Mouse (Mus musculus) forebrain, embryonic 10.5 days (tissue): ENCODE results near the gene Neb. TPM values are rescaled to one million over a fixed set of nuclear protein-coding genes. Genes with fewer than 3 reads are reported as not detected.

Source experiments
- DNase-seq: peaks from one replicate; pipeline ENCODE4 v3.0.0-alpha.2; 2017; ENCODE audit warnings: low spot score; ENCODE audit errors: extremely low spot score
- H3K27ac ChIP-seq: fragments of 300-500 bp; sonication (generic); 2 replicates; pipeline ENCODE4 v1.5.1; 2016; ENCODE audit warnings: mild to moderate bottlenecking
- H3K27me3 ChIP-seq: fragments of 300-500 bp; sonication (generic); 2 replicates; pipeline ENCODE4 v1.6.1; 2016; ENCODE audit warnings: mild to moderate bottlenecking; ENCODE audit not compliant: poor library complexity, severe bottlenecking
- H3K36me3 ChIP-seq: fragments of 300-500 bp; sonication (generic); replicated peaks from 2 replicates; pipeline ENCODE4 v1.6.1; 2016; ENCODE audit warnings: mild to moderate bottlenecking, moderate library complexity
- H3K4me1 ChIP-seq: fragments of 300-500 bp; sonication (generic); 2 replicates; pipeline ENCODE4 v1.6.1; 2016
- H3K4me3 ChIP-seq: fragments of 300-500 bp; sonication (generic); 2 replicates; pipeline ENCODE4 v1.5.1; 2016; ENCODE audit warnings: mild to moderate bottlenecking, moderate library complexity
- H3K9me3 ChIP-seq: fragments of 300-500 bp; sonication (generic); 2 replicates; pipeline ENCODE4 v1.6.1; 2016; ENCODE audit warnings: mild to moderate bottlenecking, moderate library complexity
- WGBS: fragments of 180-500 bp; shearing (Covaris S2); methylation state at CpG from one replicate; pipeline ENCODE4 v1.1.7; 2016; 5-methylcytosine and 5-hydroxymethylcytosine counted together
- polyA plus RNA-seq: library from polyadenylated mRNA; unstranded; fragments of >200 nt; fragmentation: Nextera tagmentation; extraction: Ambion mirVana; gene quantifications from 2 replicates; pipeline ENCODE4 v1.2.1, GENCODE M21; 2016

Neb gene
- 0.12 and 0.31 TPM in 2 replicates for polyA plus RNA-seq

DNA sequence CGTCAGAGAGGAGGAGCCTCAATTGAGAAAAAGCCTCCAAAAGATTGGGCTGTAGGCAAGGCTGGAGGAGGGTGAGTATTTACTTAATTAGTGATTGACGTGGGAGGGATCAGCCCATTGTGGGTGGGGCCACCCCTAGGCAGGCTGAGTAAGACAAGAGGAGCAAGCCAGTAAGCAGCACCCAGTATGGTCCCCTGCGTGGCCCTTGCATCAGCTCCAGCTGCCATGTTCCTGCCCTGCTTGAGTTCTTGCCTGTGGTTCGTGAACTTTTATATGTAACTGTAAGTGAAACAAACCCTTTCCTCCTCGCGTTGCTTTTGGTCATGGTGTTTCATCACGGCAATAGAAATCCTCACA, at the start of gene Neb:
Gene Neb (minus strand): TSS at position 27 of the 357 bp plus-strand sequence.
- H3K4me1 ChIP-seq = no peaks in the 10 kb centered on the region
- no peaks in the 10 kb centered on the region for H3K9me3 ChIP-seq
- no peaks in the 10 kb centered on the region for H3K27me3 ChIP-seq
- WGBS = 57% methylated on average over 7 of the region's 7 CpGs
- no peaks in the 10 kb centered on the region for H3K36me3 ChIP-seq
- H3K27ac ChIP-seq = no peak within 1 kb of the TSS
- no peak for DNase-seq
- no peak within 1 kb of the TSS for H3K4me3 ChIP-seq

- no peaks in the 10 kb centered on the region for H3K9me3 ChIP-seq
- 0 out of 2 replicates have a peak, but pooled peaks cover 5% of the 10 kb centered on the region for H3K27me3 ChIP-seq
- H3K4me3 ChIP-seq = no peak overlapping the region
- peaks cover 21% of the 10 kb centered on the region for H3K4me1 ChIP-seq
- 93% methylated on average over 3 of the region's 3 CpGs for WGBS
- H3K27ac ChIP-seq = no peak overlapping the region
- DNase-seq = no peak
- H3K36me3 ChIP-seq = no peaks in the 10 kb centered on the region
Observed at GRCm38 (mm10) chr2:52427383-52427782, 49.1 kb upstream of the Neb start.

- DNase-seq = no peak
- Histone ChIP-seq H3K36me3 (peaks cover 4% of the 10 kb centered on the region; the same call in 1 of the 2 replicates), H3K27me3 (0 out of 2 replicates have a peak, but pooled peaks cover 5% of the 10 kb centered on the region), H3K27ac (no peak overlapping the region), H3K9me3 (no peaks in the 10 kb centered on the region), H3K4me1 (peaks cover 35% of the 10 kb centered on the region), H3K4me3 (no peak overlapping the region)
- 91% methylated on average over 3 of the region's 3 CpGs for WGBS
Observed at GRCm38 (mm10) chr2:52426041-52426440, 47.8 kb upstream of the Neb start.

DNA sequence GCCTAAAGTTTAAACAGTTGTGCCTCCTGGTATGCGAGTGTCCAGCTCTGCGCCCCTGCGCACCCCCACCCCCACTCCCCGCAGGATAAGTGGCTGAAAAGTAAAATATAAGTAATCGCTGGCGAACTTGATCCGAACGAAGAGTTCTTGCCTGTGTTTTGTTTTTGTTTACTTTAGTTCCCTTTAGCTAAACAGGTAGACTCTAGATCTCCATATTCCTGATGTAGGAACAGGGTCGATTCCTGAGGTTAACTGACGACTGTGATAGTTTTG, 47.2 kb upstream of the Neb start:
- Histone ChIP-seq H3K36me3 (peaks cover 4% of the 10 kb centered on the region; the same call in 1 of the 2 replicates), H3K4me3 (peak overlapping the region; percentile 93), H3K9me3 (no peaks in the 10 kb centered on the region), H3K4me1 (peaks cover 37% of the 10 kb centered on the region), H3K27ac (peak overlapping the region; percentile 98), H3K27me3 (0 out of 2 replicates have a peak, but pooled peaks cover 5% of the 10 kb centered on the region)
- 29% methylated on average over 10 of the region's 10 CpGs for WGBS
- DNase-seq = no peak

GRCm38 (mm10) chr2:52424747-52425522, 46.7 kb upstream of the Neb start, which contains the start of gene Arl5a:
Gene Arl5a, minus strand, starts transcription at chr2:52424901.
- under 1% methylated on average over 57 of the region's 57 CpGs for WGBS
- no peaks in the 10 kb centered on the region for H3K9me3 ChIP-seq

DNA sequence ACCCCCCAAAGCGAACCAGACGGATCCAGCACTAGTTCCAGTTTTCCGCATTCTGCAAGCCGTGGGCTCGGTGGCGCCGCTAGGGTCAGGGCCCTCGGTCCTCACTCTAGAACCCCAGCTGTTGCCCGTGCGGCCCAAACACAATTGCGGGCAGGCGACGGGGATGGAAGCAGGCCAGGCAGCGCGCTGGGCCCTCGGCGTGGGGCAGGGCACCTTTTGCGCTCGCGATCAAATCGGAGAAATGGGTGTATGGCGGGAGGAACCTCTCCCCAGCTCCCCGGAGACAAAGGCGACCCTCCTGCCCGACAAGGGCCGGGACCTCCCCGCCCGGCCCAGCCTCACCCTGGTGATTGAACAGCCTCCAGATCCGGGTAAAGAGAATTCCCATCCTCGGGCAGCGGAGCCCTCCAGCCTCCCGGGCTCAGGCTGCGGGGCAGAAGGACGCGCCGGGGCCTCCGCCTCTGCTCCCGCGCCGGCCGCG, 46.0 kb upstream of the Neb start:
- DNase-seq = peak; percentile 59
- H3K36me3 ChIP-seq = peaks cover 4% of the 10 kb centered on the region; the same call in 1 of the 2 replicates

More at GRCm38 (mm10) chr2:52424747-52425522, 46.7 kb upstream of the Neb start, which contains the start of gene Arl5a:
- Histone ChIP-seq H3K36me3 (peaks cover 4% of the 10 kb centered on the region; the same call in 1 of the 2 replicates), H3K27ac (peak within 1 kb of the TSS; percentile 98), H3K4me3 (peak within 1 kb of the TSS; percentile 93), H3K4me1 (peaks cover 37% of the 10 kb centered on the region), H3K27me3 (0 out of 2 replicates have a peak, but pooled peaks cover 5% of the 10 kb centered on the region)
- peak; percentile 95 for DNase-seq

GRCm38 (mm10) chr2:52423611-52424247, 45.5 kb upstream of the Neb start:
- H3K27me3 ChIP-seq = 0 out of 2 replicates have a peak, but pooled peaks cover 5% of the 10 kb centered on the region
- peaks cover 8% of the 10 kb centered on the region; the same call in 1 of the 2 replicates for H3K36me3 ChIP-seq
- 4% methylated on average over 16 of the region's 16 CpGs for WGBS
- no peak for DNase-seq
- peak overlapping the region; percentile 98 for H3K27ac ChIP-seq
- H3K4me3 ChIP-seq = peak overlapping the region; percentile 93
- H3K4me1 ChIP-seq = peaks cover 37% of the 10 kb centered on the region
- peaks cover 2% of the 10 kb centered on the region; the same call in 1 of the 2 replicates for H3K9me3 ChIP-seq

More for the DNA sequence above, 46.0 kb upstream of the Neb start:
- Histone ChIP-seq H3K4me1 (peaks cover 37% of the 10 kb centered on the region), H3K4me3 (peak overlapping the region; percentile 93), H3K27ac (peak overlapping the region; percentile 98), H3K9me3 (peaks cover 2% of the 10 kb centered on the region; the same call in 1 of the 2 replicates), H3K27me3 (0 out of 2 replicates have a peak, but pooled peaks cover 5% of the 10 kb centered on the region)
- 0% methylated on average over 42 of the region's 42 CpGs for WGBS

DNA sequence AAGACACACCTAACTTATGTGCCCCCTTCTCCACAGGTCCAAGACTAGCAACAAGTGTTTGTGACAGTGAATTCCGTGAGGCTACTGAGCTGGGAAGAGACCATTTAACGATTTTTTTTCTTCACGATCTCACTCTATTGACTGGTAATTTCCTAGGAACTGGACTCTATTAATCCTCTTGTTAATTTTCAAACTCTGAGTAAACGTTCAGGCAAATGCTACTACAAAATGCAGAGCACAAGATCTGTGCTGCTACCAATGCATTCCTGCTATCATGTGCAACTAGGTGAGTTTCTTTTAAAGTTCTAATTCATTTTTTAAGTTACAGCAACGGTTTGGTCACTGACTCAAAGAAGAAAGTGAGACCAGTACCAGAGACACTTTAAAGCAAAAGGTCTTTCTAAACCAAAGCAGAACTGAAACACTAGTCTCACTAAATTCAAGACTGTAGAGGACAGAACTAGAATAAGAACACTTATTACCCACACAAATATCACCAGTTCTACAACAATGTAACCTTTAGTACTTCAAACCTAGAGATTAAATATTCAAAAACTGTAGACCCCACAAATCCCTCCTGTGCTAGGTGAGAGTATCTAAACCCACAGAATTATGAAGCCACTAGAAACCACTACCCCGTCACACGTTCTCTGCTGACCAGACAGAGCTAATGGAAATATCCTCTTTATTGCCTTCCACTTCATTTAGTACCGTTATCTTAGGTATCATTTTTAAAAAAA, 44.8 kb upstream of the Neb start:
- WGBS = 69% methylated on average over 8 of the region's 8 CpGs
- Histone ChIP-seq H3K4me3 (peak overlapping the region; percentile 93), H3K27me3 (0 out of 2 replicates have a peak, but pooled peaks cover 5% of the 10 kb centered on the region), H3K36me3 (peaks cover 15% of the 10 kb centered on the region), H3K9me3 (peaks cover 2% of the 10 kb centered on the region; the same call in 1 of the 2 replicates), H3K27ac (0 out of 2 replicates have a peak overlapping the region, but pooled peaks have one; percentile 98), H3K4me1 (peaks cover 37% of the 10 kb centered on the region)
- DNase-seq = no peak

- 72% methylated on average over 6 of the region's 6 CpGs for WGBS
- H3K36me3 ChIP-seq = peaks cover 31% of the 10 kb centered on the region
- no peak overlapping the region for H3K27ac ChIP-seq
- H3K4me3 ChIP-seq = no peak overlapping the region
- no peak for DNase-seq
- H3K4me1 ChIP-seq = peaks cover 37% of the 10 kb centered on the region
- H3K9me3 ChIP-seq = peaks cover 18% of the 10 kb centered on the region
- H3K27me3 ChIP-seq = 0 out of 2 replicates have a peak, but pooled peaks cover 5% of the 10 kb centered on the region
Observed at GRCm38 (mm10) chr2:52421197-52421596, 42.9 kb upstream of the Neb start.

- H3K4me1 ChIP-seq = peaks cover 30% of the 10 kb centered on the region
- no peak overlapping the region for H3K4me3 ChIP-seq
- no peak for DNase-seq
- peaks cover 42% of the 10 kb centered on the region for H3K36me3 ChIP-seq
- peaks cover 28% of the 10 kb centered on the region for H3K9me3 ChIP-seq
- 94% methylated on average over 7 of the region's 7 CpGs for WGBS
- no peaks in the 10 kb centered on the region for H3K27me3 ChIP-seq
- H3K27ac ChIP-seq = no peak overlapping the region
Observed at GRCm38 (mm10) chr2:52420001-52420710, 41.9 kb upstream of the Neb start.

DNA sequence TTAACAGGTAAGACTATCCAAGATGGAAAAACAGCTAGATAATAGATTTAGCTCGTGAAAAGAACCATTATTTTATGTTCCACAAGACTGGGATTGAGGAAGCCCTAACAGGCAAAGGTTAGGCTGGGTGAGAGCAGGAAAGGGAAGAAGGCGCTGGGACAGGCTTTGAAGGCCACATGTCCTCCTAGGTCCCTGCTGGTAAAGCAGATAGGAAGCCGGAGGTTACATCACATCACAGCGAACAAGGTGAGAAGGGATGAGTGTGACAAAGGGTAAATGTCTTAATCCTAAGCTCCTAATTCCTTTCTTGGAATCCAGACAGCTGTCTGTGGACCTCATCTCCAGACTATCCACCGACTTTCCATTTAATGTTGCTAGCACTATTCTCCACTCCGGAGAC, 41.0 kb upstream of the Neb start:
- 84% methylated on average over 6 of the region's 6 CpGs for WGBS
- no peak overlapping the region for H3K27ac ChIP-seq
- H3K9me3 ChIP-seq = peaks cover 28% of the 10 kb centered on the region
- H3K4me1 ChIP-seq = peaks cover 30% of the 10 kb centered on the region
- H3K4me3 ChIP-seq = no peak overlapping the region
- no peaks in the 10 kb centered on the region for H3K27me3 ChIP-seq
- peaks cover 50% of the 10 kb centered on the region for H3K36me3 ChIP-seq
- DNase-seq = no peak
